Mouse (Mus musculus): Measurements from ENCODE around the gene Tbx5. TPM values are rescaled to one million over a fixed set of nuclear protein-coding genes. Genes with fewer than 3 reads are reported as not detected.
"Not testable (repeated sequence)": the region's sequence is repeated elsewhere in the genome, so short reads cannot be mapped to it uniquely, and the experiment has no call there.

The Tbx5 gene
- polyA plus RNA-seq, 1 experiment from 2014 or later, result 0.05 TPM

- Histone ChIP-seq H3K9me3 (replicated peaks) (no peaks in the 10 kb centered on the region), H3K9ac (no peak overlapping the region), H3K27ac (replicated peaks) (no peak overlapping the region), H3K4me1 (replicated peaks) (no peaks in the 10 kb centered on the region), H3K36me3 (replicated peaks) (no peaks in the 10 kb centered on the region), H3K4me3 (replicated peaks) (no peak overlapping the region), H3K4me2 (no peak overlapping the region), H3K27me3 (no peaks in the 10 kb centered on the region)
- ATAC-seq (ENCODE audit: insufficient read depth), result no peak
- WGBS (ENCODE audit: insufficient replicate concordance), result 53% methylated on average over 3 of the region's 3 CpGs
Observed at GRCm38 (mm10) chr5:119893060-119893459, 60.6 kb downstream of the Tbx5 start.

GRCm38 (mm10) chr5:119896605-119897004 lies 64.1 kb downstream of the Tbx5 start:
- 21% methylated on average over 3 of the region's 3 CpGs for WGBS (ENCODE audit: insufficient replicate concordance)
- no peak overlapping the region for H3K4me3 ChIP-seq (replicated peaks)
- H3K4me1 ChIP-seq (replicated peaks), result no peaks in the 10 kb centered on the region
- no peaks in the 10 kb centered on the region for H3K36me3 ChIP-seq (replicated peaks)
- ATAC-seq (ENCODE audit: insufficient read depth), result no peak
- no peak overlapping the region for H3K9ac ChIP-seq
- no peaks in the 10 kb centered on the region for H3K9me3 ChIP-seq (replicated peaks)
- H3K27ac ChIP-seq (replicated peaks), result no peak overlapping the region
- no peaks in the 10 kb centered on the region for H3K27me3 ChIP-seq
- no peak overlapping the region for H3K4me2 ChIP-seq

- Histone ChIP-seq H3K4me3 (replicated peaks) (no peak overlapping the region), H3K36me3 (replicated peaks) (no peaks in the 10 kb centered on the region), H3K27me3 (no peaks in the 10 kb centered on the region), H3K27ac (replicated peaks) (no peak overlapping the region), H3K9ac (no peak overlapping the region), H3K4me1 (replicated peaks) (no peaks in the 10 kb centered on the region), H3K9me3 (replicated peaks) (no peaks in the 10 kb centered on the region), H3K4me2 (no peak overlapping the region)
- 52% methylated on average over 12 of the region's 12 CpGs for WGBS (ENCODE audit: insufficient replicate concordance)
- ATAC-seq (ENCODE audit: insufficient read depth), result no peak
Observed at GRCm38 (mm10) chr5:119916551-119917171, 84.2 kb downstream of the Tbx5 start.

DNA sequence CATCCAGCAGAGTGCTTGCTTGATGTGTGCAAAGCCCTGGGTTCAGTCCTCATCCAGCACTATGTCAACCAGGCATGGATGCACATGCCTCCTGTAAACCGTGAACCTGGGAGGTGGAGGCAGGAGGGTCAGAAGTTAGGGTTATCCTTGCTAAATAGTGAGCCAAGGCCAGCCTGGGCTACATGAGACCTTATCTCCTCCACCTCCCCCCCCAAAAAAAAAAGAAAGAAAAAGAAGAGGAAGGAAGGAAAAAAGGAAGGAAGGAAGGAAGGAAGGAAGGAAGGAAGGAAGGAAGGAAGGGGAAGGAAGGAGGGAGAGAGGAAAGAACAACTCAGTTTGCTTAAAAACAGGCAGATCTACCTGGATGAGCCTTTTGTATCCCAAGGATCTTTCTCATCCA lies 85.9 kb downstream of the Tbx5 start:
- 63% methylated on average over 1 of the region's 1 CpGs for WGBS (ENCODE audit: insufficient replicate concordance)
- not testable (repeated sequence) for H3K27ac ChIP-seq (replicated peaks); H3K27me3 ChIP-seq; ATAC-seq (ENCODE audit: insufficient read depth); H3K9me3 ChIP-seq (replicated peaks); H3K9ac ChIP-seq; H3K4me3 ChIP-seq (replicated peaks); H3K36me3 ChIP-seq (replicated peaks); H3K4me2 ChIP-seq; H3K4me1 ChIP-seq (replicated peaks)

DNA sequence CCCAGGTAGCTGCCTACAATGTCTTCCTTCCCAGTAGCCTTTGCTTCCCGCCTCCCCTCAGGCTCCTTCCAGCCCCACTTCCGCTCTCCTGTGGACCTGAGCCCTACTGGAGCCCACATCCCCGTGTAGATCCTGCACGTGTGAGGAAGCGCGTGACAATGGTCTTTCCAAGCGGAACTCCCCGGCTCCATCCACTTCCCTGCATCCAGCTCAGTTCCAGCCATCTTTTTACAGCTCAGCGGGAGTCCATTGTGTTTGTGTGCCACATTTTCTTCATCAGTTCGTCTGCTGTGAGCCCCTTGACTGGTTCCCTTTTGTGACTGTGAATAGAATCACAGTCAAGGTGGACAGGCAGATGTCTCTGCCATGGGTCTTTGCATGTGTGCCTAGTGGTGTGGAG lies 88.5 kb downstream of the Tbx5 start:
- no peaks in the 10 kb centered on the region for H3K36me3 ChIP-seq (replicated peaks)
- H3K27me3 ChIP-seq, result no peaks in the 10 kb centered on the region
- H3K9me3 ChIP-seq (replicated peaks), result no peaks in the 10 kb centered on the region
- no peak overlapping the region for H3K4me2 ChIP-seq
- no peak overlapping the region for H3K9ac ChIP-seq
- ATAC-seq (ENCODE audit: insufficient read depth), result no peak
- no peaks in the 10 kb centered on the region for H3K4me1 ChIP-seq (replicated peaks)
- 65% methylated on average over 10 of the region's 10 CpGs for WGBS (ENCODE audit: insufficient replicate concordance)
- no peak overlapping the region for H3K4me3 ChIP-seq (replicated peaks)
- H3K27ac ChIP-seq (replicated peaks), result no peak overlapping the region

DNA sequence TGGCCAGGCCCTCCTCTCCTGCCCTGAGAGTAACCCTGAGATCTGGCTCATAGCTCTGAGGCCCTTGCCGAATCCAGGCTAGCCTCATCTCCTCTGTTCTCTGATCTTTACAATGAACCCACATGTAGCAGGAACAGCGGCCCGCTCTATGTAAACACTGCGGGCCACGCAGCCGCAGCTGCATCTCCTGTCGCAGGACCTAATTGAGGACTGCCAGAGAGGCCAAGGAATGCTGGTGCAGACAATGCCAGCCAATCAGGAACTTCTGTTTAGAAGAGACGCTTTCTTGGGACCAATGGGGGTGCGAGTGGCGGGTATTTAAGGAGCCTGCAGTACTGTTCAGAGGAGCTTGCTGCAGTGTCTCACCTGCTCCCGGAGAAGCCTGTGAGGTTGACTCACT lies 89.8 kb downstream of the Tbx5 start:
- Histone ChIP-seq H3K36me3 (replicated peaks) (no peaks in the 10 kb centered on the region), H3K4me3 (replicated peaks) (no peak overlapping the region), H3K4me2 (no peak overlapping the region), H3K4me1 (replicated peaks) (no peaks in the 10 kb centered on the region), H3K9me3 (replicated peaks) (no peaks in the 10 kb centered on the region), H3K27me3 (no peaks in the 10 kb centered on the region), H3K27ac (replicated peaks) (no peak overlapping the region), H3K9ac (no peak overlapping the region)
- 37% methylated on average over 11 of the region's 11 CpGs for WGBS (ENCODE audit: insufficient replicate concordance)
- ATAC-seq (ENCODE audit: insufficient read depth), result no peak

Other genes starting within 250 kb of the Tbx5 start
- 2.6 and 2.8 TPM in 2 replicates for gene Tbx3, start 162.0 kb upstream of the Tbx5 start, polyA plus RNA-seq (2015; fragmentation: Nextera tagmentation; extraction: Ambion mirVana)